Mouse (Mus musculus) thymus, adult 2 months (tissue): ENCODE measurements around the gene Wdr24. TPM values are rescaled to one million over a fixed set of nuclear protein-coding genes. Genes with fewer than 3 reads are reported as not detected.

Experiments
- DNase-seq: peaks from one replicate; pipeline ENCODE4 v3.0.0; 2021
- H3K27ac ChIP-seq: fragments of 200-500 bp; 2 replicates; pipeline ENCODE4 v1.5.1; 2012; ENCODE audit warnings: low read length, control low read depth; ENCODE audit not compliant: control insufficient read depth, insufficient read depth
- H3K27me3 ChIP-seq: fragments of 200-500 bp; 2 replicates; pipeline ENCODE4 v1.6.1; 2012; ENCODE audit warnings: mild to moderate bottlenecking, low read length, moderate library complexity, mixed read lengths; ENCODE audit not compliant: control insufficient read depth, insufficient read depth
- H3K36me3 ChIP-seq: fragments of 200-500 bp; 2 replicates; pipeline ENCODE4 v1.6.1; 2012; ENCODE audit warnings: mild to moderate bottlenecking, low read length, moderate library complexity; ENCODE audit not compliant: control insufficient read depth, insufficient read depth
- H3K4me1 ChIP-seq: fragments of 200-500 bp; replicated peaks from 2 replicates; pipeline ENCODE4 v1.6.1; 2012; ENCODE audit warnings: low read length; ENCODE audit not compliant: control insufficient read depth, insufficient read depth
- H3K4me3 ChIP-seq: fragments of 200-500 bp; 2 replicates; pipeline ENCODE4 v1.5.1; 2012; ENCODE audit warnings: mild to moderate bottlenecking, low read length, control low read depth, moderate library complexity; ENCODE audit not compliant: control insufficient read depth, insufficient read depth
- CTCF ChIP-seq: fragments of 200-500 bp; IDR thresholded peaks from 2 replicates; pipeline ENCODE4 v1.5.1; 2012; ENCODE audit warnings: mild to moderate bottlenecking, control low read depth, low read length, moderate library complexity, borderline replicate concordance; ENCODE audit not compliant: control insufficient read depth, poor library complexity, insufficient read depth; ENCODE audit errors: extremely low read depth
- POLR2A ChIP-seq: fragments of 200-500 bp; IDR thresholded peaks from 2 replicates; pipeline ENCODE4 v1.6.1; 2012; ENCODE audit warnings: mild to moderate bottlenecking, low read length, control low read depth, moderate library complexity; ENCODE audit not compliant: control insufficient read depth, poor library complexity, insufficient read depth; ENCODE audit errors: extremely low read depth
- WGBS: fragments of 180-500 bp; shearing (Covaris S2); methylation state at CpG from one replicate; pipeline ENCODE4 v1.1.7; 2018; 5-methylcytosine and 5-hydroxymethylcytosine counted together
- polyA plus RNA-seq: library from polyadenylated mRNA; depleted of rRNA; stranded (reverse); fragments of >200 nt; gene quantifications from 2 replicates; pipeline ENCODE4 v1.2.3, GENCODE M21; 2012

The Wdr24 gene
- polyA plus RNA-seq, 1 experiment, result 89.1 TPM

- TF ChIP-seq POLR2A (no peak), CTCF (no peak)
- peak overlapping the region; percentile 79 for H3K4me3 ChIP-seq
- H3K36me3 ChIP-seq, result peaks cover 4% of the 10 kb centered on the region; the same call in 1 of the 2 replicates
- peaks cover 40% of the 10 kb centered on the region for H3K4me1 ChIP-seq
- H3K27me3 ChIP-seq, result no peaks in the 10 kb centered on the region
- no peak for DNase-seq
- H3K27ac ChIP-seq, result no peak overlapping the region; the same call in 1 of the 2 replicates
- WGBS, result 54% methylated on average over 8 of the region's 8 CpGs
Observed at GRCm38 (mm10) chr17:25828223-25828594, 4.8 kb downstream of the Wdr24 start.

DNA sequence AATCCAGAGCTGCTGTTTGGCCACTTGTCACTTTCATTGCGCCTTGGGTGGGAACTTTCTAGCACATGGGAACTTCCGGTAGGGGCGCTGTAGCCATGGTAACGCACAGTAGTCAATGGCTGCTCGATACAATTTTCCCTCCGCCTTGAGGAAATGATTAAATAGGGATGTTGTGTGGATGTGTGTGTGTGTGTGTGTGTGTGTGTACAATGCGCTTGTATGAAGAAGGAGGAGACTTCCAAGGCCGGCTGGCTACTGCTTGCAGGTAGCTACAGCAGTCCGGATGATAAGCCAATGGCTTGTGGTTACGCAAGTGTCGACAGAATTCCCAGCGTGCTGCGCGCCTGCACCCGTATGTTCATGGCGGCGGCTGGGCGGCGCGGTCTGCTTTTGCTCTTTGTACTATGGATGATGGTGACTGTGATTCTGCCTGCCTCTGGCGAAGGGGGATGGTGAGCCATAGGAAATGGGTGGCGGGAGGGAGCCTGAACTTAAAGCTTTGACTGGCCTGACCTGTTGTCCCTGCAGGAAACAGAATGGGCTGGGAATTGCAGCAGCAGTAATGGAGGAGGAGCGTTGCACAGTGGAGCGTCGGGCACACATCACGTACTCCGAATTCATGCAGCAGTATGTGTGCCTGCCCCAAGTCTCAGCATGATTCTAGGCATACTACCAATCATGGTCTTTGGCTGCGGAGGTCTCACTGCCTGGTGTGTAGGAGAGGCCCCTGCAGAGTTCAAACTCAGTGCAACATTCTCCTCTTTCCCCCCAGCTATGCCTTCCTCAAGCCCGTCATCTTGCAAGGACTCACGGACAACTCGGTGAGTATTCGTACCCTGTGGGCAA, 5.5 kb downstream of the Wdr24 start, which contains the start of gene Jmjd8:
Gene Jmjd8, plus strand, starts transcription at position 156 of the 846 bp plus-strand sequence.
- H3K27me3 ChIP-seq, result no peaks in the 10 kb centered on the region
- H3K4me1 ChIP-seq, result peaks cover 42% of the 10 kb centered on the region
- 0 out of 2 replicates have a peak, but pooled peaks have one; percentile 15 for TF ChIP-seq CTCF
- peak; percentile 71; the same call in 1 of the 2 replicates for TF ChIP-seq POLR2A
- peak; percentile 76 for DNase-seq
- 2% methylated on average over 32 of the region's 32 CpGs for WGBS
- H3K4me3 ChIP-seq, result peak within 1 kb of the TSS; percentile 79
- H3K27ac ChIP-seq, result peak within 1 kb of the TSS; percentile 59
- peaks cover 4% of the 10 kb centered on the region; the same call in 1 of the 2 replicates for H3K36me3 ChIP-seq

DNA sequence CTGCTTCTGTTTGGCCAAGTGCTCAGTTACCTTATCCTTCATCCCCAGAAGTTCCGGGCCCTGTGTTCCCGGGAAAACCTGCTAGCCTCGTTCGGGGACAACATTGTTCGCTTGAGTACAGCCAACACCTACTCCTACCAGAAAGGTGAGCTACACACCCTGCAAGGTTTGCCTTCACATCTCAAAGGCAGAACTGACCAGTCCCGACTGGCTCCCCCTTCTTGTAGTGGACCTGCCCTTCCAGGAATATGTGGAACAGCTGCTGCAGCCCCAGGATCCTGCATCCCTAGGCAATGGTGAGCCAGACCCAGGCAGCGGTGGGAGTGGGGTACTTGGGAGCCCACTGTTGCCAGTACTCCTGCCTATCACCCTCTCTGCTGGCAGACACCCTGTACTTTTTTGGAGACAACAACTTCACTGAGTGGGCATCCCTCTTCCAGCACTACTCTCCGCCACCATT, 6.2 kb downstream of the Wdr24 start:
- Histone ChIP-seq H3K4me1 (peaks cover 42% of the 10 kb centered on the region), H3K36me3 (peaks cover 4% of the 10 kb centered on the region; the same call in 1 of the 2 replicates)
- TF ChIP-seq POLR2A (no peak), CTCF (no peak)

DNA sequence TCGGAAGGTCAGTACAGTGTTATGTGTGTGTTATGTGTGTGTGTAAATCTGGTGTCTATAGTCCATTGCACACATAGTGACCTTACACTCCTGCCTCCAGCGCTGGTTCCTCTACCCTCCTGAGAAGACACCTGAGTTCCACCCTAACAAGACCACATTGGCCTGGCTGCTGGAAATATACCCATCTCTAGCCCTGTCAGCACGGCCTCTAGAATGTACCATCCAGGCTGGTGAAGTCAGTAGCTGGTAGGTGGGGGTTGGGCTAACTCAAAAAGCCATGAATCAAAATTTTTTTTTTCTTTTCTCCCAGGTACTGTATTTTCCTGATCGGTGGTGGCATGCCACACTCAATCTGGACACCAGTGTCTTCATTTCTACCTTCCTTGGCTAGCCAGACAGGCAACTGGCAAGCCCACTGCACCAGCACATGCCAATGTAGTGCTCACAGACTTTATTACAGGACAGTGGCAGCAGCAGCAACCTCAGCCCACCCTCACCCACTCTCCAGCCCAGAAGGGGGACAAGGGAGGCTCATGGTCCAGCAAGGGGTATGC, 6.8 kb downstream of the Wdr24 start:
- Histone ChIP-seq H3K27me3 (no peaks in the 10 kb centered on the region), H3K4me3 (no peak overlapping the region), H3K36me3 (peaks cover 4% of the 10 kb centered on the region; the same call in 1 of the 2 replicates), H3K4me1 (peaks cover 41% of the 10 kb centered on the region), H3K27ac (no peak overlapping the region)
- 97% methylated on average over 4 of the region's 4 CpGs for WGBS
- no peak for DNase-seq
- no peak for TF ChIP-seq POLR2A
- TF ChIP-seq CTCF, result no peak

More for the DNA sequence above, 6.2 kb downstream of the Wdr24 start:
- Histone ChIP-seq H3K4me3 (peak overlapping the region; percentile 79), H3K27ac (no peak overlapping the region), H3K27me3 (no peaks in the 10 kb centered on the region)
- no peak for DNase-seq
- 55% methylated on average over 8 of the region's 8 CpGs for WGBS

DNA sequence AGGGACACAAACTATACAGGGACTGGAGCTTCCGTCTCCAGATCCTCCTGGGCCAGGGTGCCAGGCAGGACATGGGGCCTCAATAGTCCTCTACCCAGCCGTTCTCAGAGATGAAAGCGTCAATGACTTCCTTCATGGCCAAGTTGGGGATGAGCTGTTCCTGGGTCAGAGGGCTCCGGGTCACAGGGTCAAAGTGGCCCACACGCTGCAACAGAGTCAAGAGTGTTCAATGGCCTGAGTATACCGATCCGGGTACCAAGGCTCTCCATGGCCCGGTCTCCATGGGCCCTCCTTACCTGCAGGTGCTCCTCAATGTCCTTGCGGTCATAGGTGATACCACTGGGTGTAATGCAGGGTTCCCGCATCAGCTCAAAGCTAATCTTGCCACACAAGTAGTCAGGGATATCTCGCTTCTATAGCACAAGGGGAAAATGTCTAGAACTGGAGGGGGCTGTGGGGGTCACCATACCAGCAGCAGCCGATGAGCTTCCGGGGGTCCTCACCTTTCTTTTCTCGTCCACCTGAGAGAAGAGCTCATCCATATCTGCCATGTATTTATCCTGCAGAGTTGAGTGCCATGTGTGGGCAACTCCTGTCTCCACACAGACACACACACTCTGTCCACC, 7.5 kb downstream of the Wdr24 start:
- no peak for TF ChIP-seq CTCF
- TF ChIP-seq POLR2A, result no peak
- no peak for DNase-seq
- Histone ChIP-seq H3K4me3 (no peak overlapping the region), H3K4me1 (peaks cover 41% of the 10 kb centered on the region), H3K36me3 (peaks cover 4% of the 10 kb centered on the region; the same call in 1 of the 2 replicates), H3K27ac (no peak overlapping the region), H3K27me3 (no peaks in the 10 kb centered on the region)
- 95% methylated on average over 14 of the region's 14 CpGs for WGBS
